Mouse (Mus musculus): ENCODE results near the gene Psmd12. TPM values are rescaled to one million over a fixed set of nuclear protein-coding genes. Genes with fewer than 3 reads are reported as not detected.

The Psmd12 gene
- polyA plus RNA-seq, 1 experiment, result 76.4 TPM

GRCm38 (mm10) chr11:107518645-107519429, 39.6 kb downstream of the Psmd12 start:
- H3K27ac ChIP-seq (ENCODE audit: insufficient read depth, low read length), result no peak overlapping the region
- no peak for DNase-seq
- WGBS, result 78% methylated on average over 5 of the region's 5 CpGs
- no peaks in the 10 kb centered on the region for H3K27me3 ChIP-seq (ENCODE audit: control insufficient read depth, insufficient read depth, low read length)
- no peaks in the 10 kb centered on the region for H3K4me1 ChIP-seq (ENCODE audit: control insufficient read depth, insufficient read depth, low read length)
- no peak for TF ChIP-seq POLR2A (IDR thresholded peaks at IDR 0.05; ENCODE audit: borderline replicate concordance, insufficient read depth, low read length)
- TF ChIP-seq CTCF (IDR thresholded peaks at IDR 0.05; ENCODE audit: borderline replicate concordance, insufficient read depth, low read depth, low read length), result no peak
- H3K4me3 ChIP-seq (replicated peaks; ENCODE audit: insufficient read depth, low read depth, low read length), result no peak overlapping the region

- WGBS, result 24% methylated on average over 1 of the region's 1 CpGs
- TF ChIP-seq CTCF (IDR thresholded peaks at IDR 0.05; ENCODE audit: borderline replicate concordance, insufficient read depth, low read depth, low read length) (no peak), POLR2A (IDR thresholded peaks at IDR 0.05; ENCODE audit: borderline replicate concordance, insufficient read depth, low read length) (no peak)
- DNase-seq, result no peak
- Histone ChIP-seq H3K4me1 (ENCODE audit: control insufficient read depth, insufficient read depth, low read length) (no peaks in the 10 kb centered on the region), H3K27ac (ENCODE audit: insufficient read depth, low read length) (no peak overlapping the region), H3K4me3 (replicated peaks; ENCODE audit: insufficient read depth, low read depth, low read length) (no peak overlapping the region), H3K27me3 (ENCODE audit: control insufficient read depth, insufficient read depth, low read length) (no peaks in the 10 kb centered on the region)
These were observed 41.9 kb downstream of the Psmd12 start for GRCm38 (mm10) chr11:107521153-107521552.

GRCm38 (mm10) chr11:107524966-107525365, 45.7 kb downstream of the Psmd12 start:
- H3K4me1 ChIP-seq (ENCODE audit: control insufficient read depth, insufficient read depth, low read length), result no peaks in the 10 kb centered on the region
- no peak overlapping the region for H3K27ac ChIP-seq (ENCODE audit: insufficient read depth, low read length)
- no peaks in the 10 kb centered on the region for H3K27me3 ChIP-seq (ENCODE audit: control insufficient read depth, insufficient read depth, low read length)
- TF ChIP-seq POLR2A (IDR thresholded peaks at IDR 0.05; ENCODE audit: borderline replicate concordance, insufficient read depth, low read length) (no peak), CTCF (IDR thresholded peaks at IDR 0.05; ENCODE audit: borderline replicate concordance, insufficient read depth, low read depth, low read length) (no peak)
- WGBS, result 75% methylated on average over 1 of the region's 1 CpGs
- no peak for DNase-seq
- no peak overlapping the region for H3K4me3 ChIP-seq (replicated peaks; ENCODE audit: insufficient read depth, low read depth, low read length)

- H3K27ac ChIP-seq (ENCODE audit: insufficient read depth, low read length), result no peak overlapping the region
- no peaks in the 10 kb centered on the region for H3K27me3 ChIP-seq (ENCODE audit: control insufficient read depth, insufficient read depth, low read length)
- H3K4me1 ChIP-seq (ENCODE audit: control insufficient read depth, insufficient read depth, low read length), result no peaks in the 10 kb centered on the region
- H3K4me3 ChIP-seq (replicated peaks; ENCODE audit: insufficient read depth, low read depth, low read length), result no peak overlapping the region
- TF ChIP-seq POLR2A (IDR thresholded peaks at IDR 0.05; ENCODE audit: borderline replicate concordance, insufficient read depth, low read length) (no peak), CTCF (IDR thresholded peaks at IDR 0.05; ENCODE audit: borderline replicate concordance, insufficient read depth, low read depth, low read length) (no peak)
- DNase-seq, result no peak
- 68% methylated on average over 3 of the region's 3 CpGs for WGBS
These were observed 48.3 kb downstream of the Psmd12 start for GRCm38 (mm10) chr11:107527632-107528031.

- WGBS, result 48% methylated on average over 8 of the region's 8 CpGs
- TF ChIP-seq POLR2A (IDR thresholded peaks at IDR 0.05; ENCODE audit: borderline replicate concordance, insufficient read depth, low read length) (no peak), CTCF (IDR thresholded peaks at IDR 0.05; ENCODE audit: borderline replicate concordance, insufficient read depth, low read depth, low read length) (no peak)
- Histone ChIP-seq H3K27ac (ENCODE audit: insufficient read depth, low read length) (no peak overlapping the region), H3K27me3 (ENCODE audit: control insufficient read depth, insufficient read depth, low read length) (no peaks in the 10 kb centered on the region), H3K4me1 (ENCODE audit: control insufficient read depth, insufficient read depth, low read length) (no peaks in the 10 kb centered on the region), H3K4me3 (replicated peaks; ENCODE audit: insufficient read depth, low read depth, low read length) (no peak overlapping the region)
- no peak for DNase-seq
These were observed 50.0 kb downstream of the Psmd12 start for GRCm38 (mm10) chr11:107529320-107529719.

GRCm38 (mm10) chr11:107531445-107531844, 52.2 kb downstream of the Psmd12 start:
- no peak overlapping the region for H3K4me3 ChIP-seq (replicated peaks; ENCODE audit: insufficient read depth, low read depth, low read length)
- H3K27ac ChIP-seq (ENCODE audit: insufficient read depth, low read length), result no peak overlapping the region
- TF ChIP-seq POLR2A (IDR thresholded peaks at IDR 0.05; ENCODE audit: borderline replicate concordance, insufficient read depth, low read length), result no peak
- TF ChIP-seq CTCF (IDR thresholded peaks at IDR 0.05; ENCODE audit: borderline replicate concordance, insufficient read depth, low read depth, low read length), result no peak
- DNase-seq, result no peak
- no peaks in the 10 kb centered on the region for H3K27me3 ChIP-seq (ENCODE audit: control insufficient read depth, insufficient read depth, low read length)
- 75% methylated on average over 4 of the region's 4 CpGs for WGBS
- H3K4me1 ChIP-seq (ENCODE audit: control insufficient read depth, insufficient read depth, low read length), result no peaks in the 10 kb centered on the region

GRCm38 (mm10) chr11:107532271-107532670, 53.0 kb downstream of the Psmd12 start:
- TF ChIP-seq CTCF (IDR thresholded peaks at IDR 0.05; ENCODE audit: borderline replicate concordance, insufficient read depth, low read depth, low read length) (no peak), POLR2A (IDR thresholded peaks at IDR 0.05; ENCODE audit: borderline replicate concordance, insufficient read depth, low read length) (no peak)
- H3K4me1 ChIP-seq (ENCODE audit: control insufficient read depth, insufficient read depth, low read length), result no peaks in the 10 kb centered on the region
- WGBS, result 31% methylated on average over 5 of the region's 5 CpGs
- no peak overlapping the region for H3K27ac ChIP-seq (ENCODE audit: insufficient read depth, low read length)
- no peak for DNase-seq
- no peak overlapping the region for H3K4me3 ChIP-seq (replicated peaks; ENCODE audit: insufficient read depth, low read depth, low read length)
- H3K27me3 ChIP-seq (ENCODE audit: control insufficient read depth, insufficient read depth, low read length), result no peaks in the 10 kb centered on the region

GRCm38 (mm10) chr11:107538994-107539393, 59.7 kb downstream of the Psmd12 start:
- no peak for DNase-seq
- H3K27ac ChIP-seq (ENCODE audit: insufficient read depth, low read length), result no peak overlapping the region
- no peaks in the 10 kb centered on the region for H3K27me3 ChIP-seq (ENCODE audit: control insufficient read depth, insufficient read depth, low read length)
- no peaks in the 10 kb centered on the region for H3K4me1 ChIP-seq (ENCODE audit: control insufficient read depth, insufficient read depth, low read length)
- TF ChIP-seq POLR2A (IDR thresholded peaks at IDR 0.05; ENCODE audit: borderline replicate concordance, insufficient read depth, low read length) (no peak), CTCF (IDR thresholded peaks at IDR 0.05; ENCODE audit: borderline replicate concordance, insufficient read depth, low read depth, low read length) (no peak)
- WGBS, result 92% methylated on average over 4 of the region's 4 CpGs
- H3K4me3 ChIP-seq (replicated peaks; ENCODE audit: insufficient read depth, low read depth, low read length), result no peak overlapping the region
